11 mouse cellular contexts compared by ENCODE assay signal in the genomic region with DNA sequence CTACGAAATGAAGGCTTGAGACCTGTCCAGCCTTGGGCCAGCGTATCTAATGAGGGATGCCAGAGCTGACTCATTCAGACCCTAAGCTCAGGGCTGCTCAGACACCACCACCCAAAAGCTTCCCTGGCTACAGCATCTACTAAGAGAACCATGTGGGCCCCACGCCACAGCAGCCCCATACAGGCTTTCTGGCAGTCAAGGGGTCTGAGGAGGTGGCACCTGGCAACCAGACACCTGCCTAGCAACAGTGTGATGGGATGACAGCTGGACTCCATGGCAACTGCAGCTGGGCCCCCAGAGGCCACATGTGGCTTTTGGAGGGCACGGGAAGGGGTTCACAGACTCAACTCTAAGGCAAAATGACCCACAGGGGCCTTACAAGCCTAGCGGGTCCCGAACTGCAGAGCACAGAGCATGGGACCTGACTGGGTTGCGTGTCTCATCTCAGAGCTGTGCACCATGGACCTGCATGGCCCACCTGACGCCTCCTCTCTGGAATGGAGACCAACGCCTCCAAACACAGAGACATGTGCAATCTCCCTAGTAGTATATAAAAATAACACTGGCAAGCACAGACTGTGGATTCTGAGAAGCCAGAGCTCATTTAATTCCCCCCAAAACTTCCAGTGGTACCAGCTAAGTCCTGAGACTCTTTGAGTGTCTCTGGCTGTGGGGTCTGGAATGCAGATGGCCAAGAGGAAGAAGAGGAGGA. TPM values are rescaled to one million over a fixed set of nuclear protein-coding genes. Genes with fewer than 3 reads are reported as not detected.
DNase-seq lines count a peak whose midpoint lies in the region; ATAC-seq and TF ChIP-seq lines count a peak whose summit lies in the region.
"Had no signal": no experiment of that assay in that cellular context is flagged by ENCODE, and none has a peak within 500 bp of the region (broad histone marks: within the 10 kb centered on the region; RNA-seq: fewer than 3 reads in every experiment).

No protein-coding gene starts in this region.

- no peaks in the 10 kb centered on the region for H3K9me3 ChIP-seq in forebrain, embryonic 16.5 days (ENCODE audit: control insufficient read depth, low read length)
- no peaks in the 10 kb centered on the region for H3K9me3 ChIP-seq in midbrain, embryonic 11.5 days (ENCODE audit: control insufficient read depth, low read length)

- intact Hi-C loops in left cerebral cortex, adult 2 months (cut with DNase I), result loop anchor here (2.0 kb wide), 2 partner anchors 21 to 49 kb away; partner anchors contain the start of gene Prex1

- H3K36me3 ChIP-seq in forebrain, embryonic 16.5 days (ENCODE audit: control insufficient read depth, insufficient read depth), result no peaks in the 10 kb centered on the region
- H3K36me3 ChIP-seq in midbrain, embryonic 11.5 days (ENCODE audit: control insufficient read depth, insufficient read depth, low read length), result no peaks in the 10 kb centered on the region

- TF ChIP-seq CTCF in left cerebral cortex, adult 2 months (IDR thresholded peaks at IDR 0.05), result no peak

- no peak overlapping the region for H3K4me3 ChIP-seq in left cerebral cortex, adult 2 months
- H3K4me3 ChIP-seq in forebrain, embryonic 16.5 days (replicated peaks; ENCODE audit: low read length), result no peak overlapping the region
- H3K4me3 ChIP-seq in midbrain, embryonic 11.5 days (ENCODE audit: low read depth, low read length), result no peak overlapping the region

- H3K4me1 ChIP-seq in forebrain, embryonic 16.5 days (replicated peaks; ENCODE audit: control insufficient read depth, insufficient read depth, low read length), result peaks cover 52% of the 10 kb centered on the region
- H3K4me1 ChIP-seq in midbrain, embryonic 11.5 days (ENCODE audit: control insufficient read depth, insufficient read depth, low read length), result peaks cover 47% of the 10 kb centered on the region

- H3K4me2 ChIP-seq in forebrain, embryonic 16.5 days (ENCODE audit: low read length), result no peak overlapping the region
- peak overlapping the region; percentile 12 for H3K4me2 ChIP-seq in midbrain, embryonic 11.5 days
- H3K4me2 ChIP-seq: heart, embryonic 11.5 days had no signal

- DNase-seq in left cerebral cortex, adult 2 months (ENCODE audit: extremely low spot score in 1 of 2, low spot score in 2 of 2), result no peak
- no peak for DNase-seq in left cerebral cortex, adult 11 months (ENCODE audit: low spot score)
- DNase-seq in midbrain, embryonic 11.5 days (ENCODE audit: low spot score, missing footprints), result peak; percentile 95
- peak; percentile 80 for DNase-seq in thymus, postnatal 14 days
- DNase-seq in cerebellum, postnatal 4 days (ENCODE audit: low spot score in 2 of 2), result no peak
- no peak for DNase-seq in lung, postnatal 25 days (ENCODE audit: low spot score)
- no peak for DNase-seq in cerebellum, adult 11-12 months
- DNase-seq: kidney, adult 8-10 months; lung, postnatal 10 days had no signal

- 0 out of 2 replicates have a peak, but pooled peaks have one; percentile 37 for ATAC-seq in forebrain, embryonic 16.5 days
- ATAC-seq in midbrain, embryonic 11.5 days (ENCODE audit: low FRiP score), result peak; percentile 79

- H3K9ac ChIP-seq in forebrain, embryonic 16.5 days (replicated peaks; ENCODE audit: low read depth, low read length), result no peak overlapping the region
- H3K9ac ChIP-seq in midbrain, embryonic 11.5 days (ENCODE audit: low read length), result peak overlapping the region; percentile 27; the same call in 1 of the 2 replicates

- WGBS in forebrain, embryonic 16.5 days, result 67% methylated on average over 9 of the region's 9 CpGs
- WGBS in midbrain, embryonic 11.5 days, result 48% methylated on average over 9 of the region's 9 CpGs

- peak overlapping the region; percentile 84 for H3K27ac ChIP-seq in left cerebral cortex, adult 2 months
- peak overlapping the region; percentile 7; the same call in 1 of the 2 replicates for H3K27ac ChIP-seq in forebrain, embryonic 16.5 days (ENCODE audit: low read length)
- H3K27ac ChIP-seq in midbrain, embryonic 11.5 days (ENCODE audit: low read depth, low read length), result peak overlapping the region; percentile 64

- no peaks in the 10 kb centered on the region for H3K27me3 ChIP-seq in forebrain, embryonic 16.5 days (replicated peaks; ENCODE audit: control insufficient read depth, insufficient read depth, low read length)
- H3K27me3 ChIP-seq in midbrain, embryonic 11.5 days (ENCODE audit: control insufficient read depth, insufficient read depth, low read length), result no peaks in the 10 kb centered on the region

RNA-seq across cellular contexts. Expression of gene Prex1, which starts 50.2 kb away (rescaled TPM):
- 100 to 1,000 TPM; 110 to 115 TPM for total RNA-seq in left cerebral cortex, adult 2 months (2021)
- polyA plus RNA-seq in forebrain, embryonic 16.5 days (2015; fragmentation: Nextera tagmentation; extraction: Ambion mirVana), result 38.5 and 40.5 TPM in 2 replicates
- polyA plus RNA-seq in midbrain, embryonic 11.5 days (2014; fragmentation: Nextera tagmentation; extraction: Ambion mirVana), result 16.5 and 19.8 TPM in 2 replicates

Comparison
In these comparisons a context has a peak if more than half of its experiments do, and no peak if none do; other contexts are left out.
1. DNase-seq: peak in midbrain, embryonic 11.5 days (single experiment) and thymus, postnatal 14 days (single experiment); none in left cerebral cortex, adult 2 months (0 of 2), left cerebral cortex, adult 11 months (single experiment), cerebellum, postnatal 4 days (0 of 2), lung, postnatal 25 days (single experiment) and cerebellum, adult 11-12 months (single experiment).
2. H3K27ac ChIP-seq: peak in every context shown above with its lines; median percentile 84 in left cerebral cortex, adult 2 months; 64 in midbrain, embryonic 11.5 days; 7 in forebrain, embryonic 16.5 days.